Mouse (Mus musculus): ENCODE measurements around the gene Ctbs. TPM values are rescaled to one million over a fixed set of nuclear protein-coding genes. Genes with fewer than 3 reads are reported as not detected.
A peak's percentile ranks its signal among the peaks of the same experiment; 100 is the strongest.

Ctbs gene
- polyA plus RNA-seq, 1 experiment from 2014 or later, result 6.2 TPM

GRCm38 (mm10) chr3:146448969-146449368 lies 626 bp upstream of the Ctbs start:
- Histone ChIP-seq H3K9ac (ENCODE audit: low read depth, low read length) (no peak overlapping the region), H3K4me2 (ENCODE audit: low read depth, low read length) (no peak overlapping the region), H3K27me3 (ENCODE audit: control insufficient read depth, insufficient read depth, low read depth, low read length) (no peaks in the 10 kb centered on the region), H3K9me3 (replicated peaks; ENCODE audit: control insufficient read depth, low read length) (no peaks in the 10 kb centered on the region), H3K4me3 (ENCODE audit: low read depth, low read length) (no peak overlapping the region), H3K36me3 (ENCODE audit: control insufficient read depth, insufficient read depth) (peaks cover 5% of the 10 kb centered on the region; the same call in 1 of the 2 replicates), H3K4me1 (ENCODE audit: control insufficient read depth, low read depth, low read length) (peaks cover 16% of the 10 kb centered on the region), H3K27ac (ENCODE audit: low read length) (no peak overlapping the region)
- WGBS (ENCODE audit: insufficient replicate concordance), result 39% methylated on average over 6 of the region's 6 CpGs
- no peak for ATAC-seq (ENCODE audit: low read depth)

- peak; percentile 99 for ATAC-seq (ENCODE audit: low read depth)
- no peaks in the 10 kb centered on the region for H3K27me3 ChIP-seq (ENCODE audit: control insufficient read depth, insufficient read depth, low read depth, low read length)
- H3K4me3 ChIP-seq (ENCODE audit: low read depth, low read length), result peak overlapping the region; percentile 72
- no peaks in the 10 kb centered on the region for H3K9me3 ChIP-seq (replicated peaks; ENCODE audit: control insufficient read depth, low read length)
- under 1% methylated on average over 29 of the region's 29 CpGs for WGBS (ENCODE audit: insufficient replicate concordance)
- peaks cover 16% of the 10 kb centered on the region for H3K4me1 ChIP-seq (ENCODE audit: control insufficient read depth, low read depth, low read length)
- peaks cover 5% of the 10 kb centered on the region; the same call in 1 of the 2 replicates for H3K36me3 ChIP-seq (ENCODE audit: control insufficient read depth, insufficient read depth)
- peak overlapping the region; percentile 93 for H3K4me2 ChIP-seq (ENCODE audit: low read depth, low read length)
- H3K27ac ChIP-seq (ENCODE audit: low read length), result peak overlapping the region; percentile 82
- H3K9ac ChIP-seq (ENCODE audit: low read depth, low read length), result peak overlapping the region; percentile 79
These were observed 811 bp downstream of the Ctbs start for GRCm38 (mm10) chr3:146450371-146450841.

GRCm38 (mm10) chr3:146451375-146451774 lies 1.8 kb downstream of the Ctbs start:
- peak overlapping the region; percentile 93; the same call in 1 of the 2 replicates for H3K4me2 ChIP-seq (ENCODE audit: low read depth, low read length)
- H3K27ac ChIP-seq (ENCODE audit: low read length), result no peak overlapping the region
- H3K36me3 ChIP-seq (ENCODE audit: control insufficient read depth, insufficient read depth), result no peaks in the 10 kb centered on the region
- no peaks in the 10 kb centered on the region for H3K9me3 ChIP-seq (replicated peaks; ENCODE audit: control insufficient read depth, low read length)
- ATAC-seq (ENCODE audit: low read depth), result no peak
- H3K4me1 ChIP-seq (ENCODE audit: control insufficient read depth, low read depth, low read length), result peaks cover 16% of the 10 kb centered on the region
- no peak overlapping the region for H3K4me3 ChIP-seq (ENCODE audit: low read depth, low read length)
- WGBS (ENCODE audit: insufficient replicate concordance), result 76% methylated on average over 5 of the region's 5 CpGs
- H3K9ac ChIP-seq (ENCODE audit: low read depth, low read length), result no peak overlapping the region
- H3K27me3 ChIP-seq (ENCODE audit: control insufficient read depth, insufficient read depth, low read depth, low read length), result no peaks in the 10 kb centered on the region

GRCm38 (mm10) chr3:146462939-146463338 lies 13.3 kb downstream of the Ctbs start:
- Histone ChIP-seq H3K27me3 (ENCODE audit: control insufficient read depth, insufficient read depth, low read depth, low read length) (no peaks in the 10 kb centered on the region), H3K4me2 (ENCODE audit: low read depth, low read length) (no peak overlapping the region), H3K27ac (ENCODE audit: low read length) (no peak overlapping the region), H3K9me3 (replicated peaks; ENCODE audit: control insufficient read depth, low read length) (no peaks in the 10 kb centered on the region), H3K9ac (ENCODE audit: low read depth, low read length) (no peak overlapping the region), H3K4me3 (ENCODE audit: low read depth, low read length) (no peak overlapping the region), H3K4me1 (ENCODE audit: control insufficient read depth, low read depth, low read length) (no peaks in the 10 kb centered on the region), H3K36me3 (ENCODE audit: control insufficient read depth, insufficient read depth) (no peaks in the 10 kb centered on the region)
- WGBS (ENCODE audit: insufficient replicate concordance), result 46% methylated on average over 2 of the region's 2 CpGs
- peak; percentile 53; the same call in 1 of the 2 replicates for ATAC-seq (ENCODE audit: low read depth)

- 63% methylated on average over 2 of the region's 2 CpGs for WGBS (ENCODE audit: insufficient replicate concordance)
- H3K36me3 ChIP-seq (ENCODE audit: control insufficient read depth, insufficient read depth), result no peaks in the 10 kb centered on the region
- no peak for ATAC-seq (ENCODE audit: low read depth)
These were observed 19.6 kb downstream of the Ctbs start for GRCm38 (mm10) chr3:146469226-146469625.

GRCm38 (mm10) chr3:146472657-146473056 lies 23.1 kb downstream of the Ctbs start:
- Histone ChIP-seq H3K4me2 (ENCODE audit: low read depth, low read length) (no peak overlapping the region), H3K27me3 (ENCODE audit: control insufficient read depth, insufficient read depth, low read depth, low read length) (no peaks in the 10 kb centered on the region)
- 79% methylated on average over 4 of the region's 4 CpGs for WGBS (ENCODE audit: insufficient replicate concordance)

More at GRCm38 (mm10) chr3:146469226-146469625, 19.6 kb downstream of the Ctbs start:
- H3K9me3 ChIP-seq (replicated peaks; ENCODE audit: control insufficient read depth, low read length), result no peaks in the 10 kb centered on the region
- H3K4me2 ChIP-seq (ENCODE audit: low read depth, low read length), result no peak overlapping the region
- H3K27me3 ChIP-seq (ENCODE audit: control insufficient read depth, insufficient read depth, low read depth, low read length), result no peaks in the 10 kb centered on the region
- no peak overlapping the region for H3K9ac ChIP-seq (ENCODE audit: low read depth, low read length)
- no peaks in the 10 kb centered on the region for H3K4me1 ChIP-seq (ENCODE audit: control insufficient read depth, low read depth, low read length)
- no peak overlapping the region for H3K4me3 ChIP-seq (ENCODE audit: low read depth, low read length)
- no peak overlapping the region for H3K27ac ChIP-seq (ENCODE audit: low read length)

GRCm38 (mm10) chr3:146473741-146474140 lies 24.1 kb downstream of the Ctbs start:
- Histone ChIP-seq H3K27ac (ENCODE audit: low read length) (no peak overlapping the region), H3K4me3 (ENCODE audit: low read depth, low read length) (no peak overlapping the region), H3K9me3 (replicated peaks; ENCODE audit: control insufficient read depth, low read length) (no peaks in the 10 kb centered on the region), H3K4me1 (ENCODE audit: control insufficient read depth, low read depth, low read length) (no peaks in the 10 kb centered on the region), H3K27me3 (ENCODE audit: control insufficient read depth, insufficient read depth, low read depth, low read length) (no peaks in the 10 kb centered on the region), H3K36me3 (ENCODE audit: control insufficient read depth, insufficient read depth) (no peaks in the 10 kb centered on the region), H3K4me2 (ENCODE audit: low read depth, low read length) (no peak overlapping the region), H3K9ac (ENCODE audit: low read depth, low read length) (no peak overlapping the region)
- no peak for ATAC-seq (ENCODE audit: low read depth)

More at GRCm38 (mm10) chr3:146472657-146473056, 23.1 kb downstream of the Ctbs start:
- H3K4me1 ChIP-seq (ENCODE audit: control insufficient read depth, low read depth, low read length), result no peaks in the 10 kb centered on the region
- H3K36me3 ChIP-seq (ENCODE audit: control insufficient read depth, insufficient read depth), result no peaks in the 10 kb centered on the region
- H3K9me3 ChIP-seq (replicated peaks; ENCODE audit: control insufficient read depth, low read length), result no peaks in the 10 kb centered on the region
- ATAC-seq (ENCODE audit: low read depth), result no peak
- no peak overlapping the region for H3K4me3 ChIP-seq (ENCODE audit: low read depth, low read length)
- H3K27ac ChIP-seq (ENCODE audit: low read length), result no peak overlapping the region
- H3K9ac ChIP-seq (ENCODE audit: low read depth, low read length), result no peak overlapping the region

- Histone ChIP-seq H3K36me3 (ENCODE audit: control insufficient read depth, insufficient read depth) (no peaks in the 10 kb centered on the region), H3K4me3 (ENCODE audit: low read depth, low read length) (no peak overlapping the region), H3K4me1 (ENCODE audit: control insufficient read depth, low read depth, low read length) (no peaks in the 10 kb centered on the region), H3K27me3 (ENCODE audit: control insufficient read depth, insufficient read depth, low read depth, low read length) (no peaks in the 10 kb centered on the region), H3K9ac (ENCODE audit: low read depth, low read length) (no peak overlapping the region), H3K27ac (ENCODE audit: low read length) (no peak overlapping the region), H3K9me3 (replicated peaks; ENCODE audit: control insufficient read depth, low read length) (no peaks in the 10 kb centered on the region), H3K4me2 (ENCODE audit: low read depth, low read length) (no peak overlapping the region)
- ATAC-seq (ENCODE audit: low read depth), result no peak
- 81% methylated on average over 3 of the region's 3 CpGs for WGBS (ENCODE audit: insufficient replicate concordance)
These were observed 24.8 kb downstream of the Ctbs start for GRCm38 (mm10) chr3:146474428-146474827.

- Histone ChIP-seq H3K4me3 (ENCODE audit: low read depth, low read length) (no peak overlapping the region), H3K27me3 (ENCODE audit: control insufficient read depth, insufficient read depth, low read depth, low read length) (no peaks in the 10 kb centered on the region), H3K4me2 (ENCODE audit: low read depth, low read length) (no peak overlapping the region), H3K4me1 (ENCODE audit: control insufficient read depth, low read depth, low read length) (no peaks in the 10 kb centered on the region), H3K9ac (ENCODE audit: low read depth, low read length) (no peak overlapping the region), H3K9me3 (replicated peaks; ENCODE audit: control insufficient read depth, low read length) (no peaks in the 10 kb centered on the region), H3K27ac (ENCODE audit: low read length) (no peak overlapping the region), H3K36me3 (ENCODE audit: control insufficient read depth, insufficient read depth) (no peaks in the 10 kb centered on the region)
- 61% methylated on average over 2 of the region's 2 CpGs for WGBS (ENCODE audit: insufficient replicate concordance)
- no peak for ATAC-seq (ENCODE audit: low read depth)
These were observed 32.4 kb downstream of the Ctbs start for GRCm38 (mm10) chr3:146482044-146482443.
